Mouse (Mus musculus) E14TG2a.4 (cell line): ENCODE measurements at regions not wholly inside any gene's neighbourhood (a gene's known extent, or its start where the extent isn't known, plus 50 kb on each side); places are given as distances from the start of the nearest gene placed in this dataset.

Source experiments
- CTCF ChIP-seq: conservative IDR thresholded peaks from 2 replicates; pipeline ENCODE4 v1.5.1; 2014; ENCODE audit warnings: low read length
- NANOG ChIP-seq: IDR thresholded peaks from 2 replicates; pipeline ENCODE4 v1.6.1; 2014; ENCODE audit warnings: borderline replicate concordance, low read length, mixed read lengths

DNA sequence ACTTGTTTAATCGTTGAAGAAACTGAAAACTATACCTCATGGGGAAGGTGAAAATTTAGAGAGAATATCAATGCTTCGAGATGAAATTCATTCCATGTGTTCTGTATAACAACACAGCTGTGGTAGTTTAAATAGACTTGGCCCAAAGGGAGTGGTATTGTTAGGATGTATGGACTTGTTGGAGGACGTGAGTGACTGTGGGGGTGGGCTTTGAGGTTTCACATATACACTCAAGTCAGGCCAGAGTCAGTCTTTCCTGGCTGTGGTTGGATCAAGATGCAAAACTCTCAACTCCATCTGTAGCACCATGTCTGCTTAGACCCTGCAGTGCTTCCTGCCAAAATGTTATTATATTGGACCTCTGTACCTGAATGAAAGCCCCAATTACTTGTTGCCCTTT lies 206.3 kb downstream of the Pdha2 start:
- no peak for TF ChIP-seq CTCF
- TF ChIP-seq NANOG = no peak
